Mouse (Mus musculus) hematopoietic stem cell, adult 5-6 weeks (primary cell): Measurements from ENCODE around the gene Gif. TPM values are rescaled to one million over a fixed set of nuclear protein-coding genes. Genes with fewer than 3 reads are reported as not detected.
A peak's percentile ranks its signal among the peaks of the same experiment; 100 is the strongest.

ENCODE experiments used
- ATAC-seq, 2 experiments: fragments of 125-278 bp in 1 of 2; replicated peaks in 1 of 2; 2 replicates each; pipeline ENCODE4 v1.8.0; 2016 to 2017; ENCODE audit warnings: inconsistent platforms in 2 of 2, mild to moderate bottlenecking in 2 of 2, moderate number of reproducible peaks in 2 of 2, low read depth in 1 of 2, moderate TSS enrichment in 1 of 2; ENCODE audit not compliant: low FRiP score in 2 of 2, poor library complexity in 2 of 2, severe bottlenecking in 2 of 2, insufficient read depth in 1 of 2, low TSS enrichment in 1 of 2
- total RNA-seq: library from RNA; stranded (forward); fragments of 172-1452, 232-1000 nt; gene quantifications from 2 replicates; pipeline ENCODE4 v1.2.3, GENCODE M21; 2017

The Gif gene
- total RNA-seq: not detected in 2 replicates

DNA sequence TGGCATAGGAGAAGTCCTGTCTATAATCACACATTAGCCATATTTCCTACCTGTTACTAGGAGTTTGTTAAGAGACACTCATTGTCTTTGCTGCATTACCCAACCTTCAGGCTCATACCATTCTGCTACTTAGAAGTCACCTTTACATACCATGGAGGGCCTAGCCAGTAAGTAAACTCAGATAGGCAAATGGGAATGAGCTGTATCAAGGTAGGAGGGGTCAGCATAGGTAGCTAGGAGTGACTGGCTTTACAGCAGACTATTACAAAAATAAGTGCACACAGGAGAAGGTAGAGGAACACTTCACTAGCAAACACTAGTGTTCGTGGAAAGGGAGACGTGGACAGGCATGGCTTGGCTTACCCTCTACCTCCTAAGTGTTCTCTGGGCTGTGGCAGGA lies at the start of gene Gif:
Gene Gif, plus strand, starts transcription at position 257 of the 400 bp plus-strand sequence.
- no peak for ATAC-seq

- no peak for ATAC-seq
Observed at GRCm38 (mm10) chr19:11698342-11698741, 49.0 kb upstream of the Gif start.

GRCm38 (mm10) chr19:11712451-11712850 lies 34.9 kb upstream of the Gif start:
- no peak for ATAC-seq

DNA sequence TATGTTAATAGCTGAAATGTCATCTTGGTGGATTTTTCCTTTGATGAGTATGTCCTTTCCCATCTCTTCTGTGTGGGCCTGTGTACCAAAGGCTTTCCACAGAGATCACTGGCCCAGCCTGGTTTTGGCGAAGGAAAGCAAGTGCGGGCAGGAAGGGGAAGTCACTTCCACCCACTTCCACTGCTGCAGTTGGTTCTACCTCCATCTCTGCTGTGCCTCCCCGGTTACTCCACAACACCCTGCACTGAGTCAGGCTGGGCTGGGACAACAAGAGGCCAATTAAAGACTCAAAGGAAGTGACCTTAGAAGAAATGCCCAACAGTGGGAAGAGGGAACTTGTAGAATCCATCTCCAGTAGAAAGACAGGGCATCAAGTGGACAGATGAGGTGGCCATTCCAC lies 27.3 kb upstream of the Gif start:
- no peak for ATAC-seq

- ATAC-seq: no peak
Observed at GRCm38 (mm10) chr19:11723870-11724269, 23.5 kb upstream of the Gif start.

DNA sequence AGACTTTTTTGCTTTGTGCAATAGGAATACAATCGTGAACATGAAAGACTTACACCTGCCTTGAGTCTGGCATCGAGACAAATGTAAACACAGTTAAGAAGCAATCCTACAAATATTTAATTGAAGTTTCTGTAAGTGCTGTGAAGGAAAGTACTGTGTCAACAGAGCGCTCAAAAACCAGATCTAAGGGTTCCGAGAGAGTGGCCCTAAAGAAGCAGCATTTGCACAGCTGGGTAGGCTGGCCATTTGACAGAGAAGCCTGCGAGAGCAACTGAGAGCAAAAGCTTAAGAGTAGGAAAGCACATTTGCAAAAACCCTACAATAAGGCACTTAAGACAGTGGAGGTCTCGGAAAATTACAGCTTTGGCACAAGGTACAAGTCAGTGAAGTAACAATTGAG lies 23.1 kb upstream of the Gif start:
- ATAC-seq: no peak

DNA sequence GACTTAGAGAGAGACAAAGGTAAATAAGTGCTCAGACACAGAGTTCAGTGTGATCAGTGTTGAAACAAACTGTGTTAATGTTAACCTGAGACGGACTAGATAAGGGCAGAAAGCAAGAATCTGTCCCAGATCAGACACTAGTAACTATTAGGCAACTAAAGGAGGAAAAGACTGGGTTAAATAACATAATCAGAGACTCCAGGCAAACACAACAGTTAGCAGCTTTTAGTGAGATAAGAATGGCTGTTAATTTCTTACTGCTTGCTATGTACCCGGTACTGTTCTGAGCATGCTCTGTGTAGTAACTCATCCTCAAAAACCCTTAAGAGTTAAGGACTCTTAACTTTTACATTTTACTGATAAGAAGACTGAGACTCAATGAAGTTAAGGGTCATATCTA lies 21.4 kb upstream of the Gif start:
- no peak for ATAC-seq

DNA sequence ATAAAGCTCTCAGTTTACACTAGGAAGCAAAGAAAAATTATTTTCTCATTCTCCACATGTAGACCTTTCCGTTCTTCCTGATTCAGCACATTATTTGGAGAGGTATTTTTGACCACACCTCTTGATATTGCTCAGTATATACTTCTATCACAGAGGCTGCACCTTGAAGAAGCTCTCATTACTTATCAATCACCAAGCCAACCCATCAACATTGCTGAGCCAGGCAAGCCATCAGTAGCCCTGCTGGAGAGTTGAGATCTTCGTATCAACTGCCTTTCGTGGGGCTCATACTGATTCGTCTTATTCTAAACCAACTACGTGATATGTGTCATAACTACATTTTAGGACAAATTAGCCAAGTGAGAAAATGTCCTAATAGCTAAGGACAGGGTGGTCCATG lies 20.1 kb upstream of the Gif start:
- ATAC-seq: no peak

GRCm38 (mm10) chr19:11730278-11730677 lies 17.1 kb upstream of the Gif start:
- ATAC-seq: no peak

DNA sequence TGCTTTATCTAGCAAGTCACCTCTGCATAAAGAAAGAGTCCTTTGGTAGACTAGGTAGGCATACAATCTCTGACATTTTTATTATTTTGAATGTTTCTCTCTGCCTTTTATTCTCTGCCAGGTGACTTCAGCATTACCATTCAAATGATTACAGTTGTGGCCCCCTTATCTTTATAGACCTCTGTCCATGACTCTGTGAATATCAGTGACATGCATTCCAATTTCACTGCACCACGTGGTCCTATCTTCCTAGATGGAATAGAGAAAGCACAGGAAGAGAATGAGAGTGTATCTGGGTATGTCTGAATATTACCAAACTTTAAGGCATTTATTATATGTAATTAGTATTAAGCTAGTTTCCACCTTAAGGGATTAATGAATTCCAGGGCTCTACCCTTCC lies 10.9 kb upstream of the Gif start:
- no peak for ATAC-seq

GRCm38 (mm10) chr19:11745680-11746079 lies 1.7 kb upstream of the Gif start:
- no peak for ATAC-seq

DNA sequence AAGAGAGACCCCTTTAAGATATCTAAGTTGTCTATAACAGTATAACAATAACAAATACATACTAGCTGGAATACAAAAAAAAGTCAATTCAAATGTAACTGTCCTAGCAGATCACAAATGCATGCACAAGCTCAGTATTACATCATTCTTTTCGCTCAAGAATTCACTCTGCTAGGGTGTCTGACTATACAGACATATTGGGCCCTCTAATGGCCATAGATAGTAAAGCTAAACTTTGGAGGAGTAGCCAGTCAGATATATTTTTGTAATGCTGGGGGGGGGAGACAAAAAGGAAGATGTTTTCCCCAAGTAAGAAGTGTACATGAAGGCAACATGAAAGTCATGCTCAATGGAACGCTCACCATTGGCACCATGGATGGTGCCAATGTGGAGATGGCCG lies 17.7 kb downstream of the Gif start:
- no peak for ATAC-seq

DNA sequence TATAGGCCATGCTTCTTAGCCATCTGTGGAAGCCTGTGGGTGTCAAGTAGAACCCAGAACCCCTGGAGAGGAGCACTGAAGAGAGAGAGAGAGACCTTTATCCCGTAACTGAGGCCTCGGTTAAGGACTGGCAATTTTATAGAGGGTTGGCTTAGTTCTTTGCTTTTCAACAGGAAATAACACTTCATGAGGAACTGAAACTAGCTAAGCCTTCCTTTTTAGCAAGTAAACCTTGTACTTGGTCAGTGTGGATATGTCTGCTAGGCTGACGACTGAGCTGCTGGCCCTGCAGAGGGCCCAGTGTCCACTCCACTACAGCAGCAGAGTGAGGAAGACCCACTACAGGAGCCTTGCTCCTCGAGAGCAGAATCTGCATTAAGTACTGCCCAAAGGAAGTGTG lies 19.1 kb downstream of the Gif start:
- ATAC-seq: peak; percentile 19 to 22; a peak in 1 of 4 replicates

DNA sequence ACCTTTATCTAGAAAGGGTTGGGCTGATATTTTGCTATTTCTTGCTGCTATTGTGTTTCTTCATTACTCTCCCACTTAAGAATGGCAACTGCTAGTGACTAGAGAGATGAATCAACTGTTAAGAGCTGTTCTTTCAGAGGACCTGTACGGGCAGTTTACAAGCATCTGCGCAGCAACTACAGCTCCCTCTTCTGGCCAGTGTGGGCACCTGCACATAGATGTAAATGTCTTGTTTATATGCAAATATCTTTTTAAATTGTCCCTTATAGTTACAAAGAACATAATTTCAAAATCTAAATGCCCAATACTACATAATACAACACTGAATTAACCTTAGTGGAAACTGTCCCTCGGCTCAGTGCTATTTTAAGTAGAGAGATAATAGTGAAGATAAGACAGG lies 20.8 kb downstream of the Gif start:
- peak; percentile 46 to 60; a peak in 2 of 4 replicates for ATAC-seq

- no peak for ATAC-seq
Observed at GRCm38 (mm10) chr19:11769257-11769920, 22.0 kb downstream of the Gif start.

DNA sequence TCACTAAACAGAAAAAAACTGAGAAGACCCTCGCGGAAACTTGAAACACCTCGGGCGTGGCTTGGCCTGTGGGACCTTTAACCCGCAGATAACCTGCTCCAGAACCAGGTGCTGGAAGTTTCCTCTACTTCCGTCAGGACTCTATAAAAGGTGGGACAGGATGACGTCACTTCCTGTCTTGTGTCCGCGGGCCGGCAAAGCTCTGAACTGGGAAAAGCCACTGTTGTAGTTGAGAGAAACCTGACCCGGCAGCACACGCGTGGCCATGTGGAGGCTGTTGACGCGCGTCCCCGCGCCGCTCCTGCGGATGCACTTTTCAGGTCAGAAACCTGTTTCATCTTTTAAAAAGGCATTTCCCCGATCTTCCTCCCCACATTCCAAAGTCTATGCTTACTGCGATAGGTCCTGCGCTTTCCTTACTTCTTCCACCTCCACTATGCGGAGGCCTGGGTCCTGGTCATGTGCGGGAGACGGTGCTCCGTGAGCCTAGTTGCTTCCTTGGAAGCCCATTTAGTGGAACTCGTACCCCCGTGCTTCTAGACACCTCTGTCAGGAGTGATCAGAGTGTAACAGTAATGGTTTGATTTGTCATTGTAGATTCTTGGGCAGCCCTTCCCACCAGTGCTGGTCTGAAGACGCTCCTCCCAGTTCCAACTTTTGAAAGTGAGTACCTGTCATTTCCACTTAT lies 23.0 kb downstream of the Gif start, which contains the start of gene Mrpl16:
Gene Mrpl16, plus strand, starts transcription at position 187 of the 688 bp plus-strand sequence.
- peak; percentile 77 to 81 for ATAC-seq

GRCm38 (mm10) chr19:11777191-11777865 lies 30.0 kb downstream of the Gif start:
- ATAC-seq: peak; percentile 49 to 72; a peak in 1 of 4 replicates

DNA sequence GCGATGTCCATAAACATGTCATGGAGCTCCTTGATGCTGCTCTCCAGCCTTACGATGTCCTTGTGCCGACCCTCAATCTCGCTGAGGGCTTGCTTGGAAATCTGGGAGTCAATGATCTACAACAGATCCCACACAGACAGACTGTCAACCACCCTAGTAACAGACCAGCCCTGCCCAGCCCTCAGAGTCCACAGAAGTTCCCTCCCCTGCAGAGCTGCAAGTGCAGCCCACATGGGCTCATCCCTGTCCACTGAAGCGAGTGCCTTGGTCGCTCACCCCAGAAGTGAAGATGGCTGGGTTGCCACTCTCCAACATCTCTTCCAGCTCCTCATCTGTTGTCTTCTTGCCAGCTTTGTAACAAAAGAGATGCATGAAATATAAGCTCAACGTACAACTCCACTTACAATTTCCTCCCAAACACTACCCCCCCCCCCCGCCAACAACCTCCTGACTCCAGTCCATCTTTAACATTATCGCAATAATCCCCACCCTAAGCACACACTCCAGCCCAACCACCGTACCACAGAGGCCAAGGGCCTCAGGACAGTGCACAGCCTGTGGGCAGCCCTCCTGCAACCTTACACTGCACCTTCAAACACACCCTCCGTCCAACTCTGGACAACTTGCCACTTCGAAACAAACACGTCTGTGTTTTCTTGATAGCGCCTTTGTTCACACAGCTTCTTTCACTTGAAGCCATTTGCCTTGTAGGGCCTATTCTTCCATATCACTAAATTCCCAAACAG lies 38.2 kb downstream of the Gif start:
- no peak for ATAC-seq
